Mouse (Mus musculus) cerebellum, postnatal 10 days (tissue): Measurements from ENCODE around the gene Chpt1.

Experiments used
- DNase-seq, 2 experiments: peaks; one replicate each; pipeline ENCODE4 v3.0.0; 2021; ENCODE audit warnings: mixed read lengths in 2 of 2

The Chpt1 gene

DNA sequence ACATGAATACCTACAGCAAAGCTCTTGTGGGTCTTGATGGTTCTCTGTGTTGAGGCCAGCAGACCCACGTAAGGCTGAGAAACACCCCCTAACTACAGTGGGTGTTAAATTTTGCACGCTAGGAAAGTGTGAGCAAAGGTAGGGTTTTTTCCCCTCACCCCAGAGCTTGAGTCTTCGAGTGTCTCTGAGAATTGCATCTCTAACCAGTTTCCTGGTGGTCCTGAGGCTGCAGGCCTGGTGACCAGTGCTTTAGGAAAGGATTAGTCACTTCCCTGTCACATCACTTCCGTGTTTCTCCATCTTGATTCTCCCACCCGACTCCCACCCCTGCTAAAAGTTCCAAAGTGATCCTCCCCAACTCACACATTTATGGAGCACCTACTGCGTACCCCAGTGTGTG is 99.7 kb downstream of the Chpt1 start:
- no peak for DNase-seq

DNA sequence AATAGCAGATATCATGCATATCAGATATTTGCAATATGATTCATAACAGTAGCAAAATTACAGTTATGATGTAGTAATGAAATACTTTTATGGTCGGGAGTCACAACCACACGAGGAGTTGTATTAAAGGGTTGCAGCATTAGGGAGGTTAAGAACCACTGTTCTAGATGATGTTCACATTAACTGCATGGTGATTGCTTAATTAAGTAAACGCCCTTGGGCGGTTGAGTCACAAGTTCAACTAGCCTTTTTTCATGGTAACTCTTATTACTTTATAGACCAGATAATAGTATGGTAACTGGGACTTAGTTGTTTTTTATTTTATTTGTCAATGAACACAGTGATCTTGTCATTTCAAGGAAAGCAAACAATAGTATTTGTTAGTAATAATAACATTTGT is 100.9 kb downstream of the Chpt1 start:
- no peak for DNase-seq
